Mouse (Mus musculus) bone marrow, adult 2 months (tissue): ENCODE data around the gene Sort1. TPM values are rescaled to one million over a fixed set of nuclear protein-coding genes. Genes with fewer than 3 reads are reported as not detected.
A peak's percentile ranks its signal among the peaks of the same experiment; 100 is the strongest.

Source experiments
- H3K27ac ChIP-seq: fragments of 200-500 bp; 2 replicates; pipeline ENCODE4 v1.5.1; 2012; ENCODE audit warnings: low read depth, mild to moderate bottlenecking, control low read depth, inconsistent platforms, low read length; ENCODE audit not compliant: control insufficient read depth, poor library complexity, insufficient read depth
- H3K4me1 ChIP-seq: fragments of 200-500 bp; 2 replicates; pipeline ENCODE4 v1.6.1; 2011; ENCODE audit warnings: low read length; ENCODE audit not compliant: control insufficient read depth, insufficient read depth
- H3K4me3 ChIP-seq: fragments of 200-500 bp; replicated peaks from 2 replicates; pipeline ENCODE3; 2011; ENCODE audit warnings: mild to moderate bottlenecking, low read depth, low read length, control low read depth; ENCODE audit not compliant: control insufficient read depth
- CTCF ChIP-seq: fragments of 200-500 bp; IDR thresholded peaks from 2 replicates; pipeline ENCODE4 v1.5.1; 2011; ENCODE audit warnings: low read length, control low read depth; ENCODE audit not compliant: control insufficient read depth, insufficient read depth
- POLR2A ChIP-seq: fragments of 200-500 bp; IDR thresholded peaks from 2 replicates; pipeline ENCODE4 v1.6.1; 2011; ENCODE audit warnings: low read depth, mild to moderate bottlenecking, control low read depth, low read length, borderline replicate concordance; ENCODE audit not compliant: control insufficient read depth
- WGBS: fragments of 180-500 bp; shearing (Covaris S2); methylation state at CpG from one replicate; pipeline ENCODE4 v1.1.7; 2018; 5-methylcytosine and 5-hydroxymethylcytosine counted together
- polyA plus RNA-seq: library from polyadenylated mRNA; stranded (reverse); fragments of >200 nt; gene quantifications from 2 replicates; pipeline ENCODE4 v1.2.4, GENCODE M21; 2011; ENCODE audit warnings: low replicate concordance; ENCODE audit not compliant: missing spikeins, insufficient read depth, insufficient read length

Gene Sort1
- polyA plus RNA-seq, 1 experiment, result 15.6 TPM

DNA sequence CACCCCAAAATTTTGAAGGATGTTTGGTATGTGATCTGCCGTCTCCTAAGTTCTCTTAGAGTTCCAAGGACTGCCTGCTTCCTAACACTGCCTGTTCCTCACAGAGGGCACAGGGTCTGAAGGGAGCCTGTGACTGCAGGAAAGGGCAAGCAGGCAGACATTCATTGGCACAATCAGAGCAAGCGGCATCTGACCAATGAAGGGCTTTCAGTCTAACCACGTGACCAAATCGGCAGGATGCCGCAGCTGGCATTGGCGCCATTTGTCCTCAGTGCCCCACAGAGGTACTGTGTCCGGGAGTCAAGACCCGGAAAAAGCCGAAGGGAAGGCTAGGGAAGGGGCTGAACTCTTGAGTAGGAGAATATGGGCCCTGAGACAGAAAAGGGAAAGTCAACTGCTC is 83.3 kb downstream of the Sort1 start:
- no peak for TF ChIP-seq CTCF
- no peak for TF ChIP-seq POLR2A
- Histone ChIP-seq H3K4me1 (no peaks in the 10 kb centered on the region), H3K4me3 (no peak overlapping the region), H3K27ac (no peak overlapping the region)
- 70% methylated on average over 9 of the region's 9 CpGs for WGBS

- WGBS, result 74% methylated on average over 3 of the region's 3 CpGs
- H3K27ac ChIP-seq, result no peak overlapping the region
- TF ChIP-seq CTCF (no peak), POLR2A (no peak)
- no peaks in the 10 kb centered on the region for H3K4me1 ChIP-seq
- H3K4me3 ChIP-seq, result no peak overlapping the region
Observed at GRCm38 (mm10) chr3:108367828-108368227, 83.9 kb downstream of the Sort1 start.

DNA sequence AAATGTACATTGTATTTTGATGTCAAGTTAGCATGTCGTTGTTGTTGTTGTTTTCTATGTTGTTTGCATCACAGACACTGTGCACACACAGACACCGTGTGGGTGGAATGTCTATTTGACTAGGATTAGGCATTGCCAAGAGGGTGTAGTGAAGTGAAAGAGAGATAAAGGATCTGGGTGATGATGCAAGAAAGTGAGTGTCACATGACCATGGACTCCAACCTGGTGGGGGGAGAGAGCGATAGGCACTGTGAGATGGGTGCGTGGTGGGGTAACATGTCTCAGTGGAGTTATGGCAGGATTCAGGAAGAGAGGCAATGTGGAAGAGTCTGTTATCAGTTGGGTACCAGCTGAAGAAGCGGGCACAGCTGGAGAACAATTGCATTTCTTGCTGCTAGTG is 84.8 kb downstream of the Sort1 start:
- H3K27ac ChIP-seq, result no peak overlapping the region
- 63% methylated on average over 5 of the region's 5 CpGs for WGBS
- no peaks in the 10 kb centered on the region for H3K4me1 ChIP-seq
- no peak overlapping the region for H3K4me3 ChIP-seq
- TF ChIP-seq CTCF (no peak), POLR2A (no peak)

DNA sequence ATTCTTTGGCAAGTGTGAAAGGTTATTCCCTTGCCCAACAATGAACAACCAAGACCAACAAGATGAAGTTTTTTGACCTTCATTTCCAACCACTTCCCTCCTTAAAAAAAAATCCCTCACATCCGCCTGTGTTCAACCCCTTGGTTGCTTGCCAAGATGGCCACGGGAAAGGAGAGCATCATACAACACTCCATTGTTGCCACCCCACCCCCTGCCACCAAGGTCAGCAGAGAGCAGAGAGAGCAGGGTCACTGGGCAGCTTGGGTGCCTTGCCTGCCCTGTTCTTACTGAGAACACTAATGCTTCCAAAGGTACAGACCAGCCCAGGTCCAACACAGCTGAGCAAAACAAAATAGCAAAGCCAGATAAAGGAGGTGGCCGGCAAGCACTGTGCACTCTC is 88.4 kb downstream of the Sort1 start:
- no peaks in the 10 kb centered on the region for H3K4me1 ChIP-seq
- WGBS, result 21% methylated on average over 3 of the region's 3 CpGs

GRCm38 (mm10) chr3:108372691-108373090 is 88.8 kb downstream of the Sort1 start:
- no peak overlapping the region for H3K4me3 ChIP-seq
- 59% methylated on average over 3 of the region's 3 CpGs for WGBS
- no peak for TF ChIP-seq POLR2A
- TF ChIP-seq CTCF, result no peak

More for the DNA sequence above, 88.4 kb downstream of the Sort1 start:
- TF ChIP-seq CTCF (no peak), POLR2A (no peak)
- H3K4me3 ChIP-seq, result no peak overlapping the region
- no peak overlapping the region for H3K27ac ChIP-seq

DNA sequence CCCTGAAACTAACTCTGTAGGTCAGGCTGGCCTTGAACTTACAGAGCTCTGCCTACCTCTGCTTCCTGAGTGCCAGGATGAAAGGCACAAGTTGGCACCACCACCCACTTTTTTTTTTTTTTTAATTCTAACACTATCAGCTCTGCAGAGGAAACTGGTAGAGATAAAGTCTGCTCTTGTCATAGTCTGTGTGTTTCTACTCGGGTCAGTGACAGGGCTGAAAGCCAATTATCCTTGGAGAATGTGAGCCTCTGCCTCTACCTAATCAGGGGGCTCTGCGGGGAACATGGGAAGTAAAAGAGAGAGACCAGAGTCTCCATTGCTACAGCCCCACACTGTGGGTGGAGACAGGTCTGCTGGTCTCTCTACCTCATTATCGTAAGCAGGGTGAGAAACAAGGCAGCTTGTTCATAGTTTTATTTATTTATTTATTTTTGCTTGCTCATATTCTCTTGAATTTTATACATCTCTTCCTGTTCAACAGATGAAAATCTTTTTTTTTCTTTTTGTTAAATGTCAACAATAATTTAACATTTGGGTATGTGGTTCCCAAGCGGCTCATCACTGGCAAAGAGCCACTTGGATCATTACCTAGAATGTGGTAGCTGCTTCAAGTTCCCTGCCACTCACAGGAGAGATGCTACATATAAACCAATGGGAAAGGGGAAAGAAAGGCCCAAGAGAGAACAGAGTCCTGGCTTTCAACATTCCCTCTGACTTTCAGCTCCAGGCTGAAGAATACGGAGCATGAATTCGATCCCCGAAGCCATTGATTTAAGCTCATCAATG is 95.2 kb downstream of the Sort1 start:
- Histone ChIP-seq H3K4me3 (no peak overlapping the region), H3K4me1 (peaks cover 6% of the 10 kb centered on the region), H3K27ac (no peak overlapping the region)
- TF ChIP-seq POLR2A (no peak), CTCF (no peak)
- WGBS, result 78% methylated on average over 7 of the region's 7 CpGs

More at GRCm38 (mm10) chr3:108372691-108373090, 88.8 kb downstream of the Sort1 start:
- H3K27ac ChIP-seq, result no peak overlapping the region
- H3K4me1 ChIP-seq, result no peaks in the 10 kb centered on the region

DNA sequence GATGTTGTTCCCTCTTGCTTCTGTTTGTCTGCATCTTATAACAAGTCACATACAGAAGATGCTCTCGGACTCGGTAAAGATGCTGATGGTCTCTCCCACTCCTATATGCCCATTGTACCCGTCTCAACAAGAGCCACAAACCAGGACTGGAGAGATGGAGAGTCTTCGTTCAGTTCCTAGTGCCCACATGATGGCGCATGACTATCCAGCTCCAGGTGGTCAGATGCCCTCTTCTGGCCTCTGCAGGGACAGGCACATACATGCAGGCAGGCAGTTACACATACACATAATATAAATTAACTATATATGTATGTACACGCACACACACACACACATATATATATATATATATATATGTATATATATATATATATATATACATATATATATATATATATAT is 96.8 kb downstream of the Sort1 start:
- Histone ChIP-seq H3K4me3 (no peak overlapping the region), H3K4me1 (peaks cover 6% of the 10 kb centered on the region), H3K27ac (no peak overlapping the region)
- peak; percentile 74 for TF ChIP-seq CTCF
- no peak for TF ChIP-seq POLR2A
- WGBS, result 68% methylated on average over 6 of the region's 6 CpGs

- H3K27ac ChIP-seq, result no peak overlapping the region
Observed at GRCm38 (mm10) chr3:108381945-108382875, 98.3 kb downstream of the Sort1 start.

More at GRCm38 (mm10) chr3:108381945-108382875, 98.3 kb downstream of the Sort1 start:
- WGBS, result 39% methylated on average over 14 of the region's 14 CpGs
- H3K4me3 ChIP-seq, result peak overlapping the region; percentile 34
- peaks cover 6% of the 10 kb centered on the region for H3K4me1 ChIP-seq
- no peak for TF ChIP-seq CTCF
